Mouse (Mus musculus): ENCODE results near the gene Efl1.
"Not testable (repeated sequence)": the region's sequence is repeated elsewhere in the genome, so short reads cannot be mapped to it uniquely, and the experiment has no call there.

The Efl1 gene

DNA sequence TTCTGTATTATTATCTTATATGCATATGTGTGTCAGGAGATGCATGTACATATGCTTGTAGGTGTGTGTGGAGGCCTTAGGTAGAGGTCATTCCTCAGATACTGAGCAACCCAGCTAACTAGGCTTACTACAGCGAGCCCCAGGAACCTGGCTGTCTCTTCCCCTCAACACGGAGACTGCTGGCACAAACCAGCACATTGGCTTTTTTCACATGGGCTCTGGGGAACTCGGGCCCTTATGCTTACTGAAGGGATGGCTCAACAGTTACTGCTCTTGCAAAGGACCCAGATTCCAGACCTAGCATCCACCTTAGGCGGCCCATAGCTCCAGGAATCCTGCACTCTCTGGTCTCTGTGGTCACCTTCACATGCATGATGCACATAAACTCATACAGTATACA, 110.7 kb downstream of the Efl1 start:
- no peak for DNase-seq (ENCODE audit: low spot score)

DNA sequence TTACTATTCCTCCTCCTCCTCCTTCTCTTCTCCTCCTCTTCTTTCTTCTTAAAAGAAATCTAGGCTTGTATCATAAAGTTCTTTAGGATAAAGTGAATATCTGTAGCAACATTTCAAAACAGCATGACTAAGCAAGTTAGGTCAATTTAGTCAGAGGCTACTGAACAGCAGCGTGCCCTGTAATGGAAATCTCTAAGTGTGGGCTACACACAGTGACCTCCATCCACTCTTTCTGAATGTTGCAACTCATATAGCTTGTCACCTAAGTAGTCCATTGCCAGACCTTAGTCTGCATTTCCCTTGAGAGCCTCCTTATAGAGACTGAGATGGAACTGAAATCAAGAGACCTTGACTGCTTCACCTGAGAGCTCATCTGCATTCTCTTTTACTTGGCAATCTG, 116.5 kb downstream of the Efl1 start:
- DNase-seq (ENCODE audit: low spot score): no peak

DNA sequence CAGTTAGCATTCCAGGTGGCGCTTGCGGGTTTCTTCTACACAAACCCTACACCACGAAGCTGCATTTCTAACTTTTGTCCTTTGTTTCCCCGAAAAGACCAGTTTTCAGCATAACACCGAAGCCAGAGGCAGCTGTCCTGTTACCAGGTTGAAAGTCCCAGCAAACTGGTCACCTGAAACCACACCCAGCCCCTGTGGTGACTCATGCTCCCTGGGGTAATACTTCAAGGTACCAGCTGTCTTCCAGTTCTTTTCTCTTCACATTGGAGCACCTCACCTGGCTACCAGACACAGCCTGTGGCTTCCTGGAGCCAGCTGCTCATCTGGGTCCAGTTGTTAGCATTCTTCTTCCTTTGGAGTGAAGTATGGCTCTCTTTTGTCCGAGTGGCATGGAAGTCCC, 118.2 kb downstream of the Efl1 start:
- DNase-seq (ENCODE audit: low spot score): no peak

DNA sequence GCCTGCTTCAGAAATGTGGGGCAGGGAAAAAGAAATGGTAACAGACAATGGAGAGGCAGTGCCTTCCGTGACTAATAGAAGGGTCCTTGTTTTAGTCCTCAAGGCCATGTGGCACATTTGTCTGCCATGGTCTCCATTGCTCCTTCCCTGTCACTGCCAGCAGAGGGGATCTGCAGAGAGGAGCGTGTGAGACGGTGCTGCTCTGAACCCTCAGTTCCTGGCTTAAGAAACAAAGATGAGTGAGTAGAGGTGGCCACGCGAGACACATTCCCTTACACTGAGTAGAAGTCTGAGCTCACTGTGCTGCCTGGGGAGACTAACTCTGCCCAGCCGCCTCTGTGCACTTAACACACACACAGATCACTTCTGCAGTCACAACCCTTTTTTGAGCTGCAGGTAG, 121.8 kb downstream of the Efl1 start:
- DNase-seq (ENCODE audit: low spot score): no peak

DNA sequence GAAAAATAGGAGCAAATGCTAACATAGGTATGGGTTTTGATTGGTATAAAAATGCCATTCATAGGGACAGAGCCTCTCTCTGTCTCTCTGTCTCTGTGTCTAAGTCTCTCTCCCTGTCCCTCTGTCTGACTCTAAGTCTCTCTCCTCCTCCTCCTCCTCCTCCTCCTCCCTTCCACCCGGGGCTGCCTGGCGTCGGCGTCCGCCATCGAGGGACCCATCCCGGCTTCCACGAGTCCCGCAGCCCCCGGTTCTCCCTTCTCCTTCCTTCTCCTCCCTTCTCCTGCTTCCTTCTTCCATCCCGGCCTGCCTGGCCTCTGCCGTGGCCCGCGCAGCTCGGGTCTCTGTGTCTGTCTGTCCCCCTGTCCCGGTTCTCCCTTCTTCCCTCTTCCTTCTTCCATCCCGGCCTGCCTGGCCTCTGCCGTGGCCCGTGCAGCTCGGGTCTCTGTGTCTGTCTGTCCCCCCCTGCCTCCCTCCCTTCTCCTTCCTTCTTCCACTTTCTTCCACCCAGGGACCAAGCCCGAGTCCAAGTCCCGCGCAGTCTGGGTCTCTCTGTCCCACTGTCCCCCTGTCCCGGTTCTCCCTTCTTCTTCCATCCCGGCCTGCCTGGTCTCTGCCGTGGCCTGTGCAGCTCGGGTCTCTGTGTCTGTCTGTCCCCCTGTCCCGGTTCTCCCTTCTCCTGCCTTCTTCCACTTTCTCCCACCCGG, 122.7 kb downstream of the Efl1 start:
- DNase-seq (ENCODE audit: low spot score): not testable (repeated sequence)

DNA sequence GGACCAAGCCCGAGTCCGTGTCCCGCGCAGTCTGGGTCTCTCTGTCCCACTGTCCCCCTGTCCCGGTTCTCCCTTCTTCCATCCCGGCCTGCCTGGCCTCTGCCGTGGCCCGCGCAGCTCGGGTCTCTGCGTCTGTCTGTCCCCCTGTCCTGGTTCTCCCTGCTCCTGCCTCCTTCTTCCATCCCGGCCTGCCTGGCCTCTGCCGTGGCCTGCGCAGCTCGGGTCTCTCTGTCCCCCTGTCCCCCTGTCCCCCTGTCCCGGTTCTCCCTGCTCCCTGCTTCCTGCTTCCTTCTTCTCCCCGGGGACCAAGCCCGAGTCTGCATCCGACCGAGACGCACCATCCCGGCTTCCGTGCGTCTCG, 123.2 kb downstream of the Efl1 start:
- DNase-seq (ENCODE audit: low spot score): not testable (repeated sequence)

DNA sequence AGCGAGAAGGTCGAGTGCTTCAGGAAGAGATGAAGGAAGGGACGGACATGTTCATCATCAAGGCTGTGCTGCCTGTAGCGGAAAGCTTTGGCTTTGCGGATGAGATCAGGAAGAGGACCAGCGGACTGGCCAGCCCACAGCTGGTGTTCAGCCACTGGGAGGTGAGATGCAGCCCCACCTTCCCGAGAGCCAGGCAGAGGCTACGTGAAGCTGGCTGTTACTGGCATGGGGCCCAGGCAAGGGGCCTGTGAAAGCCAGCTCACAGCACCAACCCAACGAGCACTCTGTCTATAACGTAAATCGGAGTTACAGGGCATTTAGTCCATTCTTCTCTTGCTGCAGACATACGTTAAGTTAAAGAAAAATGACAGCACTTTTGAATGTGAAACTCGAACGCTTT, 124.1 kb downstream of the Efl1 start:
- DNase-seq (ENCODE audit: low spot score): no peak

DNA sequence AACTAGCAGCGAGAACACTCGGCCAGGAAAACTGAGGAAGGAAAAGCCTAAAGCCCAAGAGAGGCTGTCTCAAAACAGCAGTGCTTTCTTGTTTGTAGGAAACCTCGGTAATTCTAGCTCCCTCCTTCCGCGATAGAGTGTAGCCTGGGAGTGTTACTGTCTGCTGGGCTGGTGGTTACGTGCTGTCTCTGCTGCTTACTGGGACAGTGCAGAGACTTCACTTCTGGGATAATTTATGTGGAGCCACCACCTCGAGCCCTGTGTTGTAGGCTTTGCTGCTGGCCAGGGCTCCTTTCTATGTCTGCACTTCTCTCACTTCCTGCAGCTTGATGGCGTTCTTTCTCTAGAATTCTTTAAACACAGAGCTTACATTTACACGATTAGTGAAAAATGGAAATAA, 124.7 kb downstream of the Efl1 start:
- DNase-seq (ENCODE audit: low spot score): peak; percentile 27

DNA sequence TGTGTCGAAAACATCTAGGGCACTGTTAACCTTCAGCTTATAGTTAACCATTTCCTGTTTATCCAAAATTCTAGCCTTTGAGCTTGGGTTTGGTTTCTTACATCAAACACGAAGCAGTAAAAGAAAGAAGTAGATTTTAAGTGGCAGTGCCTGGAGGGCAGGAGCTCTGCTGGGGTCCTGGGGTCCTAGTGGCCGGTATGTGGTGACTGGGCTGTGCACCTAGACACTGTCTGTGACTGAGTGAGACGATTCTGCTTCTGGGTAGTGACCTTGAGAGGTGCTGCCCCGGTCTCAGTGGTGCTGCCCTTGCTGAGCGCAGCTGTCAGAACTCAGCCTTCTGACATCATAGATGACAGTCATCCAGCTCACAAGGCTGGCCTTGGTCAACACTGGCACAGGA, 125.5 kb downstream of the Efl1 start:
- DNase-seq (ENCODE audit: low spot score): no peak

DNA sequence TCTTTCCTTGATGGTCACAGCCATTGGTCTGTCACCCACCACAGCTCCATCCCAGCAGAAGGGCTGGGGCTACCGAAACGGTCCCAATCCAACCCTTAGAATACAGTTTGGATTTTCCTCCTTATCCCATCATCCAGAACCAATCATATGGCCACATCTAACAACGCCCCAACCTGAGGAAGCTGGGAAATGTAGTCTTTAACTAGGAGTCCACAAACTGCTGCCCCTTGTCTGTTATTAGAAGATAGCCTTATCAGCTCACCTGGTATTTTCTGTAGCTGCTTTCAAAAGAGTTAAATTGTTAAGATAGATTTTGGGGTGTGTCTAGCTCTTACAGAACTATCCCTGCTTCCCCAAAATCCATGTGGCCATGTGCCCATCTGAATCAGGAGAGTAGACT, 126.7 kb downstream of the Efl1 start:
- DNase-seq (ENCODE audit: low spot score): no peak

DNA sequence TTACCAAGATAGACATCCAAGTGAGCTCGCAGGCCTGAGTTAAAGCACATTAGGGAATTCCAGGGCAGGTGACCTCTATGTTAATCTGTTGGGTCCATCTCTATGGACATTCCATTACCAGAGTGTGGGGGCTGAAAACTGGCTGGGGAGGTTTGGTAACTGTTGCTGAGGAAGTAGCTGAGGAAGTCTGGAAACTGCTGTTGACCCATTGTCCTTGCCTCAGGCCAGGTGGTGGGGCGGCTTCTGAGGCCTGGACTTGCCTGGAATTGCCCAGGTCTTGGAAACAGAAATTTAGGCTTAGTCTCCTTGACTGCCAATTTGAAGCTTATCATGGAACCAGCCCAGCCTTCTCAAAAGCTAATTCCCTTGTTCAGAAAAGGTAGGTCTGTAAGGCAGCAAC, 134.7 kb downstream of the Efl1 start:
- DNase-seq (ENCODE audit: low spot score): no peak

DNA sequence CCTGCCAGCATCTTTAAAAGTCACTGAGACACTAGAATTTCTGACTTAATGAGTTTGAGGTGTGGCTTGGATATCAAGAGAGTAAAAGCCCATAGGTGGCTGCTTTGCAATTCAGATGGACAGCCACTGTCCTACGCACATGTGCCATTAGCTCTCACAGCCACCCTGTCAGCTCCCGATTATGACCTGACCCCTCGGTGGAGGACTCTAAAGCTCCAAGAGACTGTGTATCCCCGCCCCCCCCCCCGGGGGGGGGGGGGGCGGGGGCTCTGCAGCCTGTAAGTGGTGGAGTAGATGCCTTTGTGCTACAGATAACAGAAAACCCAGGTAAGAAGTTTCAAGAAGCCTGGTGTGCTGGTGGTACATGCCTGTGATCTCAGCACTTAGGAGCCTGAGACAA, 135.3 kb downstream of the Efl1 start:
- no peak for DNase-seq (ENCODE audit: low spot score)

DNA sequence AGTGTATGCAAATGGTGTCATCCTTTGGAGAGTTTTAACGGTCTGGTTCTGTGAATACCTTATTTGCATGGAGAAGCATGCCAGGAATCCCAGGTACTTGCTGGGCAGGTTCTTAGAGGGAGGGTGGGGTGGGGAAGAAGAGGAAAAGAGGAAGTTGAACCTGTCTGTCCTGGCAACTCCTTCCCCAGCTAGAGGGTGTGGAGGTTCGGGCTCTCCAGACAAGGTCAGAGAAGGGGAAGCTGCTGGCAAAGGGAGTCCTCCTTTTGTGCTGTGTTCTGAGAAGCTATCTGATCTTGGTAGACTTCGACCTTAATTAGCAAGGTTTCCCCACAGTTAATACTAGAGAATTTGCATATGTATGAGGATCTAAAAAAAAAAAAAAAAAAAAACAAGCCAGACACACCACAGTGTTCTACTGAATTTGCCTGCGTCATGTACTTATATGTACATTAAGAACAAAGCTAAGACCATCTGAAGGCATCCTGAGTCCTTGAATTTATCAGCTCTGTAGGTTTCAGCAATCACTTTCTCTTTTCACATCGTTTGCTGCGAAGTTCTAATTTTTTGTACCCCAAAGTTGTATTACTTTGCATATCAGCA, 137.0 kb downstream of the Efl1 start:
- DNase-seq (ENCODE audit: low spot score): no peak

DNA sequence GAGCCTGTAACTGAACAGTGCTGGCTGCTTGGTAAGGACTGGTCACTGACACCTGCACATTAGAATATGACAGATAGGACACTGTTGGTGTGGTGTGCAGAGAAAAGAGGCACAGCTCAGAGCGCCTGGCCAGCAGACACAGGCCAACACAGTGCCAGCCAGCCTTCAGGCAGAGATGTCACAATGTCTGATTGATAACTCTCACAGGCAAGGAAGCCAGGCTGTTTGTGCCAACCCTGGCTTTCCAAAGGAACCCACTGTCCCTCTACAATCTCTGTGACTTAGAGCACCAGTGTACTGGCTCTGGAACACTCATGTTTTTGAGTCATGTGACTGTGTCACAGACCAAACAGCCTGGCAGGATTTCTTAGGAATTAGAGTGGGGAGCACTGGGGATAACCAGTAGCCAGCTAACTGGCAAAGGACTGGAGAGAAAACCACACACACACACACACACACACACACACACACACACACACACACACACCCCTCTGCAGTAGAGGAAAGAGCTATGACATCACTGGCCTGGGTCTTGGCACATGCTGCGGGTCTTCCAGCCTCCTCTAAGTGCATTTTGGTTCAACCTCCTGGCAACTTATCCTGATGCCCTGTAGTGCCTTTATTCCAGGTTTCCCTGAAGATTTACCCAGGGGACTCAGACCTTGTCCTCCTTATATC, 137.7 kb downstream of the Efl1 start:
- DNase-seq (ENCODE audit: low spot score): no peak

DNA sequence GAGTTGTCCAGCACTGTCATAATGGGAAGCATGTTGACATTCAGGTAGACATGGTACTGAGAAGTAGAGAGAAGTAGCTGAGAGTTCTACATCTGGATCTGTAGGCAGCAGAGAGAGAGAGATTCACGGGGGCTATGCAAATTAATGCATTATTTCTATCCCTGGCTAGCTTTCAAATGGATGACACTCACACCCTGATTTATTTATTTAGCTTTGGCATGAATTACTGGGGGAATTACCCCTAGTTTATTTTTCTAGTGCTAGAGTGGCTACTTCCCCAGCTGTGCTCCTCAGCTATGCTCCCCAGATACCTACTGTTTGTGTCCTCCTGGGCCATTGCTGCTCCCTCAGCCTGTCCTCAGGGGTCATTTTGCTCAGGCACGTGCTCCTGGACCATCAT, 144.2 kb downstream of the Efl1 start:
- DNase-seq (ENCODE audit: low spot score): no peak

DNA sequence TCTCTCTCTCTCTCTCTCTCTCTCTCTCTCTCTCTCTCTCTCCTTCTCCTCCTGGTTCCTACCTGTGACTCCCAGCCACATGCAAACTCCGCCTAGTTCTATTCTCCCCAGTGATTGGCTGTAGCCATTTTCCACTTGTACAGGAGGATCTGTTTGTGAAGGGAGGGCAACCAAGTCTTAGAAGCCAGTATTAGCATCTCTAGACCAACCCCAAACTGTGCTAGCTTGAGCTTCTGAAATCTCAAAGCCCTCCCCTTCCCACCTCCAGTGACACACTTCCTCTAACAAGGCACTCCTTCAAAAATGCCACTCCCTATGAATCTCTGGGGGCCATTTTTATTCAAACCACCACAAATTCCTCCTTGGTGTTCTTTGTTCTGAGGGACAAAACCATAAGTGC, 144.7 kb downstream of the Efl1 start:
- DNase-seq (ENCODE audit: low spot score): no peak

DNA sequence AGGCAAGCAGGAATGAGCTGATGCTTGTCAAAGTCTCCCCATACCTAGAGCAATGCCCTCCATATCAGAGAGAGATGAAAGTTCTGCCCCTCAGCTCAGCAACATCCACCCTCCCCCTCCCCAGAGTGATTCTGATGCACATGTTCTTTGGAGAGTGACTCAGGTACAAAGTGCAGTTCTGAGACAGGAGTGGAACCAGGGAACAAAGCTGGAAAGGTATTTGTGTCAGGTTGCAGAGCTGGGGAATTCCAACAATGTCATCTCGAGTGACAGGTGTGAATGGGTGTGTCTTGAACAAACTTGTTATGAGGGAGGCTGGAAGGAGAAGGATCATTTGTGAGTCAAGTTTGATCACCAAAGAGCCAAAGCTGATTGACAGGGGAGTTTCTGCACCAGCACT, 146.1 kb downstream of the Efl1 start:
- peak; percentile 18 for DNase-seq (ENCODE audit: low spot score)

DNA sequence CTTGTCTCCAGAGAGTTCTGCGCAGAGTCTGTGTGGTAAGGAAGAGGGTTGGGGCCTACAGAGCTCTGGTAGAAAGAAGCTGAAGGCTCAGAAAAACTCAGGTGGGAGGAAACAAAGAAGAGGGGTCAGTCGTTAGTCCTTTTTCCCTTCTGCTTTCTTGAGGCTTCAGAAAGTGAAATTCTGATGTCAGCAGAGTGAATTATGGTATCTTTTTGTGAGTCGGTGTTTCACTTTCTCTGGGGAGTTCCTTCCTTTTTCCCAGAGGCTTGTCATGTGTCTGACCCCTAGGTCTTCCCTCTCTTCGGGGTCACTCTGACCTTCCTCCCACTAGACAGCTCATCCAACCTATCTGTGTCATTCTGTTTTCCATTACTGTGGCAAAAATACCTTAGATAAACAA, 153.8 kb downstream of the Efl1 start:
- DNase-seq (ENCODE audit: low spot score): no peak

DNA sequence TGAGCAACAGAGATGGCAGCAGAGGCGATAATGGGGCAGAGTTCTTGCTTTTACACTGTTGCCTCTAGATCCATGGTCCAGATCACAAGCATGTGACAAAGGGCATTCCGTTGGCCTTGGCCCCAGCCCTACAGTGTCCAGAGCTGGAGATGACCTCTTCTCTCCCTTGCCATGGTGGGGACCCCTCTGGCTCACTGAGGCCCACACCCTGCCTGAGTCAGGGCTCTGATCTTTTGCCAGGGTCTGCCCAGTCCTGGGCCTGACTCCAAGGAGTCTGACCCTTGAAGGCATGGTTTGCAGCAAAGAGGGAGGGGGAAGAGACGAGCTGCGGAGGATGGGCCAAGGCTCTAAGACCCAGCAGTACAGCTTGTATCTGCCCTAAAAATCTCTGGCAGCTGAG, 159.8 kb downstream of the Efl1 start:
- no peak for DNase-seq (ENCODE audit: low spot score)

DNA sequence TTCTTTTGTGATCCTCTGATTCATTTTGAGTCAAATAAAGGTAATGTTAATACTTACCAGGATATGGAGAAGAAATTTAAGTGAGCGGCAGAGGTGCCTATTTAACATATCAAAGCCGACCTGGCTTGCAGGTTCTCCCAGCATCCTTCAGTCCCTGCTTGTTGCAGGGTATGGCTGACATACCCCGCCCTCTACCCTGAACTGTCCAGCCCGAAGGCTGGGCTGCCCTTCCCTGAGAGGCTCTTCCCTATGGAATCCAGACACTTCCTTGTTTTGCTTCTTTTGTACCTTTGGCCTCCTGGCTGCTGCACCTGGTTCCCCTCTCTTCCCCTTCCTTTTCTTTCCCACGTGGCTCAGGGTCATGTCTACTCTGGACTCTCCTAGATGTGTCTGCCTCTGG, 160.7 kb downstream of the Efl1 start:
- DNase-seq (ENCODE audit: low spot score): no peak

DNA sequence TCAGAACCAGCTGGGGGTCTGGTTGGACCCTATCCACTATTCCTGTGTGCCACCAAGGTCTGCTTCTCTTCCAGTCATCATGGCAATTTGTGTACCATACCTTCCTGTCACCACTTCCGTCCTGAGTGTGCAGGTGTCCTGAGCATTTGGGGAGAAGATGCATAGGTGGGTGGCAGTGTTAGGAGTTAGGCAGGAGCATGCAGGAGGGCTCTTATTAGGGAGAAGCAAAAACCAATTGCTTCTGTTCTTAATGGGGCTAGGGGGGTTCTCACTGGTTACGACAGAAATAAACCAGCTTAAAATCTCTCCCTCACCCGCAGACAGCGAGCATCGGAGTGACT, 162.4 kb downstream of the Efl1 start:
- DNase-seq (ENCODE audit: low spot score): no peak

DNA sequence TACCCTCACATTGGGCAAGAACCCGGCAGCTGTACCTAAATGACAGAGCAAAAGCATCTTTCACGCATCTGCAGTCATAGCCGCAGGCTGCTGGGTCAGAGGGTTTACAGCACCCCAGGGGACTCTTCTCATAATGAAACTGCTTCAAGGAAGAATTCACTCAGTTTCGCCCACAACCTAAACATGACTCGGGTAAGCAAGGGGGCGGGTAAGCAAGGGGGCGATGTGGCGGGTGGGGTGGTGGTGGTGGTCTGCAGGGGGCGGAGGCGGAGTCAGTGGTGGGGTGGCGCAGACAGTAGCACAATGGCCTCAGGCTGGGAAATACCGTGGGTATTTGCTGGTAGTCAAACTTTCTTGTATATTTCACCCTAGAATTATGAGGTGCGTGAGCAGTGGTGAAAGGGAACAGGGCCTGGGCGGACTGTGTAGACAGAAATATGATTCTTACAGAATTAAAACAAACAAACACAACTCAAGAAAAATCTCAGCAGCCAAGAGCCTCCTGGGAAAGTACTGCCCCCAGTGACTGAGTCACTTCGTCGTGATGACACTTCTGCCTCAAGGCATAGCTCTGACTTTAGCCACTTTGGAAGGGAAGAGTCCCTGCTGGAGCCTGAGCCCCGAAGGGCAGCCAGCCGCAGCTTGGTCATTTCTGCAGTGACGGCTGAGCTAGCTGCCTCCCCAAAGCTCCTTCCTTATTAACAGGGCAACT, 162.9 kb downstream of the Efl1 start:
- DNase-seq (ENCODE audit: low spot score): peak; percentile 47
